Mouse (Mus musculus): Measurements from ENCODE around the gene Cd300c. TPM values are rescaled to one million over a fixed set of nuclear protein-coding genes. Genes with fewer than 3 reads are reported as not detected.

The Cd300c gene
- total RNA-seq, 2 experiments from 2014 or later = not detected

Other genes with a start within 250 kb of the Cd300c start
- under 1 TPM in 1 of 2 experiments, not detected in 1; 0.46 TPM for gene Dnaic2, start 241.7 kb downstream of the Cd300c start, total RNA-seq (2021)
- 1 to 10 TPM in 1 of 2 experiments, under 1 TPM in 1; 0.42 to 1.3 TPM for gene Kif19a, start 203.8 kb downstream of the Cd300c start, total RNA-seq (2021)
- gene Btbd17, start 173.2 kb downstream of the Cd300c start, total RNA-seq (2021) = not detected
- not detected for gene Gpr142, start 170.2 kb downstream of the Cd300c start, total RNA-seq (2021)
- 1 to 10 TPM; 5.1 to 7.5 TPM for gene Gprc5c, start 118.0 kb downstream of the Cd300c start, total RNA-seq (2021)
- under 1 TPM; 0.62 to 0.98 TPM for gene Cd300a, start 79.1 kb downstream of the Cd300c start, total RNA-seq (2021)
- under 1 TPM; 0.23 to 0.40 TPM for gene Cd300lb, start 34.8 kb downstream of the Cd300c start, total RNA-seq (2021)
- gene Cd300ld, start 20.8 kb upstream of the Cd300c start, total RNA-seq (2021) = 1 to 10 TPM in 1 of 2 experiments, under 1 TPM in 1; 0.95 to 1.7 TPM
- 1 to 10 TPM; 1.4 TPM for gene Cd300c2, start 32.7 kb upstream of the Cd300c start, total RNA-seq (2021)
- gene Cd300ld2, start 47.0 kb upstream of the Cd300c start, total RNA-seq (2021) = not detected
- under 1 TPM in 1 of 2 experiments, not detected in 1; 0.80 TPM for gene Cd300ld4, start 57.9 kb upstream of the Cd300c start, total RNA-seq (2021)
- 1 to 10 TPM; 4.8 to 5.6 TPM for gene Cd300ld5, start 68.6 kb upstream of the Cd300c start, total RNA-seq (2021)
- gene Cd300ld3, start 79.3 kb upstream of the Cd300c start, total RNA-seq (2021) = 10 to 100 TPM; 11.4 TPM
- gene Cd300e, start 93.0 kb upstream of the Cd300c start, total RNA-seq (2021) = under 1 TPM; 0.25 to 0.39 TPM
- gene Rab37, start 122.3 kb upstream of the Cd300c start, total RNA-seq (2021) = 1 to 10 TPM in 1 of 2 experiments, under 1 TPM in 1; 0.50 to 1.2 TPM
- gene Cd300lf, start 164.8 kb upstream of the Cd300c start, total RNA-seq (2021) = under 1 TPM in 1 of 2 experiments, not detected in 1; 0.36 TPM
- 1 to 10 TPM; 7.7 to 9.1 TPM for gene Slc9a3r1, start 194.2 kb upstream of the Cd300c start, total RNA-seq (2021)
- gene Tmem104, start 218.3 kb upstream of the Cd300c start, total RNA-seq (2021) = 10 to 100 TPM; 10.9 to 12.9 TPM
- 10 to 100 TPM; 20.7 to 25.1 TPM for gene Nat9, start 218.7 kb upstream of the Cd300c start, total RNA-seq (2021)